Mouse (Mus musculus) MEL (cell line): Measurements from ENCODE around the gene Glmp. TPM values are rescaled to one million over a fixed set of nuclear protein-coding genes. Genes with fewer than 3 reads are reported as not detected.

ENCODE experiments used
- DNase-seq: peaks from one replicate; pipeline ENCODE4 v3.0.0; 2011; ENCODE audit warnings: low read depth, low spot score
- H3K27ac ChIP-seq: 2 replicates; pipeline ENCODE4 v1.5.1; 2012; ENCODE audit warnings: low read depth, mild to moderate bottlenecking, control low read depth, low read length, moderate library complexity; ENCODE audit not compliant: control insufficient read depth
- H3K27me3 ChIP-seq, 2 experiments: fragments of 150-350 bp in 1 of 2; sonication (generic) in 1 of 2; 2 replicates each; pipeline ENCODE4 v1.6.1; 2012; ENCODE audit warnings: low read length in 2 of 2, mild to moderate bottlenecking in 2 of 2, improper control_type of control experiment in 1 of 2, moderate library complexity in 1 of 2; ENCODE audit not compliant: insufficient read depth in 2 of 2, control insufficient read depth in 1 of 2
- H3K36me3 ChIP-seq, 2 experiments: 2 replicates each; pipeline ENCODE4 v1.6.1; 2012 to 2014; ENCODE audit warnings: low read length in 2 of 2, improper control_type of control experiment in 1 of 2, inconsistent platforms in 1 of 2, mild to moderate bottlenecking in 1 of 2; ENCODE audit not compliant: insufficient read depth in 2 of 2, control insufficient read depth in 1 of 2
- H3K4me1 ChIP-seq, 2 experiments: fragments of 150-350 bp in 1 of 2; sonication (generic) in 1 of 2; 2 replicates each; pipeline ENCODE4 v1.6.1; 2012; ENCODE audit warnings: low read length in 2 of 2, improper control_type of control experiment in 1 of 2, mild to moderate bottlenecking in 1 of 2; ENCODE audit not compliant: insufficient read depth in 2 of 2, control insufficient read depth in 1 of 2
- H3K4me3 ChIP-seq, 2 experiments: fragments of 150-350 bp in 1 of 2; sonication (generic) in 1 of 2; 2 replicates each; pipeline ENCODE4 v1.5.1; 2012; ENCODE audit warnings: low read depth in 2 of 2, low read length in 2 of 2, mild to moderate bottlenecking in 2 of 2, moderate library complexity in 2 of 2, control low read depth in 1 of 2, improper control_type of control experiment in 1 of 2; ENCODE audit not compliant: control insufficient read depth in 1 of 2, insufficient read depth in 1 of 2
- H3K79me2 ChIP-seq: 2 replicates; pipeline ENCODE4 v1.6.1; 2012; ENCODE audit warnings: mild to moderate bottlenecking, low read length, moderate library complexity; ENCODE audit not compliant: control insufficient read depth, poor library complexity, insufficient read depth
- H3K9ac ChIP-seq: 2 replicates; pipeline ENCODE4 v1.6.1; 2012; ENCODE audit warnings: low read depth, mild to moderate bottlenecking, control low read depth, low read length, moderate library complexity; ENCODE audit not compliant: control insufficient read depth, poor library complexity, severe bottlenecking
- H3K9me3 ChIP-seq: fragments of 150-350 bp; sonication (generic); replicated peaks from 2 replicates; pipeline ENCODE4 v1.6.1; 2012; ENCODE audit warnings: mild to moderate bottlenecking, low read length, improper control_type of control experiment, moderate library complexity; ENCODE audit not compliant: insufficient read depth
- BHLHE40 ChIP-seq: IDR thresholded peaks from 2 replicates; pipeline ENCODE4 v1.6.1; 2012; ENCODE audit warnings: low read depth, mild to moderate bottlenecking, inconsistent platforms, low read length, improper control_type of control experiment, borderline replicate concordance
- CTCF ChIP-seq, 3 experiments: IDR thresholded peaks in 2 of 3; conservative IDR thresholded peaks in 1 of 3; 2 replicates each; pipeline ENCODE4 v1.5.1; 2011 to 2012; ENCODE audit warnings: low read length in 3 of 3, low read depth in 2 of 3, mild to moderate bottlenecking in 2 of 3, improper control_type of control experiment in 1 of 3, inconsistent platforms in 1 of 3, mixed read lengths in 1 of 3, moderate library complexity in 1 of 3; ENCODE audit not compliant: control insufficient read depth in 1 of 3, insufficient read depth in 1 of 3, poor library complexity in 1 of 3, severe bottlenecking in 1 of 3
- E2F4 ChIP-seq: IDR thresholded peaks from 2 replicates; pipeline ENCODE4 v1.6.1; 2011; ENCODE audit warnings: low read depth, low read length, improper control_type of control experiment, borderline replicate concordance
- ETS1 ChIP-seq: IDR thresholded peaks from 2 replicates; pipeline ENCODE4 v1.6.1; 2012; ENCODE audit warnings: low read depth, mild to moderate bottlenecking, inconsistent platforms, low read length, improper control_type of control experiment, moderate library complexity
- GABPA ChIP-seq: IDR thresholded peaks from 2 replicates; pipeline ENCODE4 v1.6.1; 2012; ENCODE audit warnings: low read depth, mild to moderate bottlenecking, inconsistent platforms, low read length, improper control_type of control experiment, moderate library complexity
- HCFC1 ChIP-seq: IDR thresholded peaks from 2 replicates; pipeline ENCODE4 v1.6.1; 2012; ENCODE audit warnings: low read depth, mild to moderate bottlenecking, inconsistent platforms, low read length, improper control_type of control experiment, moderate library complexity
- JUND ChIP-seq: IDR thresholded peaks from 2 replicates; pipeline ENCODE4 v1.6.1; 2011; ENCODE audit warnings: low read depth, mild to moderate bottlenecking, improper control_type of control experiment, low read length
- KAT2A ChIP-seq: conservative IDR thresholded peaks from 2 replicates; pipeline ENCODE4 v1.6.1; 2012; ENCODE audit warnings: low read depth, low read length, improper control_type of control experiment, inconsistent platforms
- MAX ChIP-seq: IDR thresholded peaks from 2 replicates; pipeline ENCODE4 v1.6.1; 2011; ENCODE audit warnings: low read length, improper control_type of control experiment
- MAZ ChIP-seq: IDR thresholded peaks from 2 replicates; pipeline ENCODE4 v1.6.1; 2012; ENCODE audit warnings: low read depth, mild to moderate bottlenecking, inconsistent platforms, low read length, improper control_type of control experiment
- MEF2A ChIP-seq: IDR thresholded peaks from 2 replicates; pipeline ENCODE4 v1.6.1; 2014; ENCODE audit warnings: low read depth, mild to moderate bottlenecking, inconsistent platforms, low read length, improper control_type of control experiment; ENCODE audit not compliant: poor library complexity, insufficient replicate concordance, severe bottlenecking; ENCODE audit errors: extremely low read depth
- MXI1 ChIP-seq: IDR thresholded peaks from 2 replicates; pipeline ENCODE4 v1.6.1; 2011; ENCODE audit warnings: mild to moderate bottlenecking, low read depth, low read length, improper control_type of control experiment
- MYB ChIP-seq: IDR thresholded peaks from 2 replicates; pipeline ENCODE4 v1.6.1; 2011; ENCODE audit warnings: mild to moderate bottlenecking, low read depth, low read length, improper control_type of control experiment
- NELFE ChIP-seq: IDR thresholded peaks from 2 replicates; pipeline ENCODE4 v1.6.1; 2011; ENCODE audit warnings: low read depth, low read length, improper control_type of control experiment
- NRF1 ChIP-seq: IDR thresholded peaks from 2 replicates; pipeline ENCODE4 v1.6.1; 2014; ENCODE audit warnings: low read depth, mild to moderate bottlenecking, inconsistent platforms, low read length, improper control_type of control experiment, moderate library complexity; ENCODE audit not compliant: poor library complexity, insufficient read depth, severe bottlenecking
- POLR2AphosphoS2 ChIP-seq: IDR thresholded peaks from 2 replicates; pipeline ENCODE4 v1.6.1; 2011; ENCODE audit warnings: low read length, improper control_type of control experiment
- RAD21 ChIP-seq: IDR thresholded peaks from 2 replicates; pipeline ENCODE4 v1.6.1; 2011; ENCODE audit warnings: mild to moderate bottlenecking, low read depth, low read length, improper control_type of control experiment
- RCOR1 ChIP-seq: IDR thresholded peaks from 2 replicates; pipeline ENCODE4 v1.6.1; 2012; ENCODE audit warnings: low read depth, mild to moderate bottlenecking, inconsistent platforms, low read length, improper control_type of control experiment
- SIN3A ChIP-seq: IDR thresholded peaks from 2 replicates; pipeline ENCODE4 v1.6.1; 2012; ENCODE audit warnings: low read length, improper control_type of control experiment, inconsistent platforms
- SMC3 ChIP-seq: IDR thresholded peaks from 2 replicates; pipeline ENCODE4 v1.6.1; 2011; ENCODE audit warnings: low read depth, low read length, improper control_type of control experiment
- TAL1 ChIP-seq: IDR thresholded peaks from 2 replicates; pipeline ENCODE4 v1.6.1; 2012; ENCODE audit warnings: mild to moderate bottlenecking, inconsistent platforms, low read length, moderate library complexity, mixed read lengths
- TBP ChIP-seq: IDR thresholded peaks from 2 replicates; pipeline ENCODE4 v1.8.0; 2011; ENCODE audit warnings: low read depth, low read length, improper control_type of control experiment
- USF1 ChIP-seq: IDR thresholded peaks from 2 replicates; pipeline ENCODE4 v1.6.1; 2014; ENCODE audit warnings: low read depth, mild to moderate bottlenecking, inconsistent platforms, low read length, improper control_type of control experiment, moderate library complexity
- ZC3H11A ChIP-seq: IDR thresholded peaks from 2 replicates; pipeline ENCODE4 v1.6.1; 2012; ENCODE audit warnings: low read depth, mild to moderate bottlenecking, inconsistent platforms, low read length, improper control_type of control experiment
- ZKSCAN1 ChIP-seq: IDR thresholded peaks from 2 replicates; pipeline ENCODE4 v1.6.1; 2012; ENCODE audit warnings: low read depth, mild to moderate bottlenecking, inconsistent platforms, low read length, improper control_type of control experiment, moderate library complexity
- ZMIZ1 ChIP-seq: IDR thresholded peaks from 2 replicates; pipeline ENCODE4 v1.6.1; 2012; ENCODE audit warnings: low read depth, mild to moderate bottlenecking, inconsistent platforms, low read length, improper control_type of control experiment, moderate library complexity
- polyA plus RNA-seq, 2 experiments: library from polyadenylated mRNA; stranded (reverse) in 1 of 2; unstranded in 1 of 2; fragments of >175 nt in 1 of 2; fragments of >200 nt in 1 of 2; gene quantifications; 2 replicates each; pipeline versions ENCODE4 v1.2.1 to v1.2.4; 2012; ENCODE audit warnings: low replicate concordance in 2 of 2, low read depth in 1 of 2; ENCODE audit not compliant: insufficient read length in 2 of 2, insufficient read depth in 1 of 2, missing spikeins in 1 of 2
- total RNA-seq: library from RNA; depleted of rRNA; stranded (reverse); fragments of 300-350 nt; gene quantifications from 2 replicates; pipeline ENCODE4 v1.2.3, GENCODE M21; 2012

Glmp gene
- total and polyA plus RNA-seq, 3 experiments, result 47.6 to 181 TPM; not detected in 1

GRCm38 (mm10) chr3:88339006-88339405 is 14.2 kb downstream of the Glmp start:
- Histone ChIP-seq H3K4me3 (no peak overlapping the region), H3K27ac (0 out of 2 replicates have a peak overlapping the region, but pooled peaks have one; percentile 5), H3K9ac (no peak overlapping the region), H3K4me1 (peaks cover 3 to 27% of the 10 kb centered on the region in 2 experiments; a peak in 3 of 4 replicates), H3K79me2 (peaks cover 33% of the 10 kb centered on the region), H3K9me3 (no peaks in the 10 kb centered on the region), H3K36me3 (peaks cover 11 to 29% of the 10 kb centered on the region in 2 experiments), H3K27me3 (no peaks in the 10 kb centered on the region)
- no peak for DNase-seq
- TF ChIP-seq ETS1, result no peak
- TF ChIP-seq CTCF (IDR thresholded peaks at IDR 0.05 in 2 of 3, conservative IDR thresholded peaks at IDR 0.05 in 1 of 3; ENCODE audit: control insufficient read depth in 1 of 3, insufficient read depth in 1 of 3, low read depth in 2 of 3, low read length in 3 of 3, poor library complexity in 1 of 3, severe bottlenecking in 1 of 3), result no peak
- TF ChIP-seq ZMIZ1, result no peak
- TF ChIP-seq RAD21, result no peak
- no peak for TF ChIP-seq RCOR1
- no peak for TF ChIP-seq USF1
- no peak for TF ChIP-seq POLR2AphosphoS2
- no peak for TF ChIP-seq MAX
- no peak for TF ChIP-seq HCFC1
- no peak for TF ChIP-seq JUND

DNA sequence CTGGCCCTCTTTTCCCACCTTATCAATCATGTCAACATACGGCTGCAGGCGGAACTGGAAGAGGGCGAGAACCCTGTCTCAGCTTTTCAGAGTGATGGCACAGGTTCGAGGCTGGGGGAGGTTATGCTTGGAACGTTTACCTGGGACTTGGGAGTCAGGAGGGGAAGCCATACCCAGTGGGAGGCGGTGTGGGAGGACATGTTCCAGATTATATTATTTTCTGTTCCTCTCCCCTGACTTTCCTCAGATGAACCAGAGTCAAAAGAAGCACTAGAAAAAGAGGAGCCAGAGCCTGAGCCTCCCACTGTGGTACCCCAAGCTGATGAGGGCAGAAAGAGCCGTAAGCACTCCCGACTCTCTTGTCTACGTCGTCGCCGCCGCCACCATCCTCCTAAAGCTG is 25.9 kb downstream of the Glmp start:
- H3K9ac ChIP-seq, result no peak overlapping the region
- no peak overlapping the region for H3K27ac ChIP-seq
- no peaks in the 10 kb centered on the region for H3K4me1 ChIP-seq
- H3K36me3 ChIP-seq, result peaks cover 0 to 37% of the 10 kb centered on the region in 2 experiments; a peak in 2 of 4 replicates
- no peaks in the 10 kb centered on the region for H3K27me3 ChIP-seq
- no peaks in the 10 kb centered on the region for H3K9me3 ChIP-seq
- no peak overlapping the region for H3K4me3 ChIP-seq
- H3K79me2 ChIP-seq, result no peaks in the 10 kb centered on the region
- TF ChIP-seq TBP, result no peak
- no peak for TF ChIP-seq NRF1
- no peak for TF ChIP-seq BHLHE40
- no peak for TF ChIP-seq MAZ
- TF ChIP-seq KAT2A, result no peak
- no peak for DNase-seq

DNA sequence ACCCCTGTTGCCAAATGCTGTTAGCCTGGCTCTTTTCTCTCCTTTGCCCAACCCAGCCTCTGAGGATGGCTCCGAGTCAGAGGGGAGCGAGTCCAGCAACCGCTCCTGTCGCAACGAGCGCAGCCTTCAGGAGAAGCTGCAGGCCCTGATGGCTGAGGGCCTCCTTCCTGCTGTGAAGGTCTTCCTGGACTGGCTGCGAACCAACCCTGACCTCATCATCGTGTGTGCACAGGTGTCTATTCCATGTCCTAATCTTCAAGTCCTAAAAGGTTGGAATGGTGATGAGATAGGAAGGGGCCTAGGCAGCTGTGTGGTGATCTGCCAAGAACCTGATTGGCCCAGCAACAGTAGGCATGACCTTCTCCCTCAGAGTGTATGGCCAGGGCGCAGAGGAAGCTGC is 28.1 kb downstream of the Glmp start:
- Histone ChIP-seq H3K9me3 (no peaks in the 10 kb centered on the region), H3K4me3 (no peak overlapping the region), H3K79me2 (no peaks in the 10 kb centered on the region), H3K27ac (no peak overlapping the region), H3K9ac (no peak overlapping the region), H3K27me3 (no peaks in the 10 kb centered on the region), H3K36me3 (peaks cover 0 to 33% of the 10 kb centered on the region in 2 experiments; a peak in 2 of 4 replicates), H3K4me1 (no peaks in the 10 kb centered on the region)
- no peak for DNase-seq
- TF ChIP-seq MAX (no peak), GABPA (no peak), NELFE (no peak), JUND (no peak), MEF2A (no peak), ZKSCAN1 (no peak), CTCF (IDR thresholded peaks at IDR 0.05 in 2 of 3, conservative IDR thresholded peaks at IDR 0.05 in 1 of 3; ENCODE audit: control insufficient read depth in 1 of 3, insufficient read depth in 1 of 3, low read depth in 2 of 3, low read length in 3 of 3, poor library complexity in 1 of 3, severe bottlenecking in 1 of 3) (no peak), MYB (no peak), SIN3A (no peak), ZMIZ1 (no peak), USF1 (no peak), TAL1 (no peak), ZC3H11A (no peak), E2F4 (no peak), SMC3 (no peak), MXI1 (no peak), MAZ (no peak)
